Mouse (Mus musculus) monocyte, adult 5-6 weeks (primary cell): ENCODE data around the gene Smpd3. TPM values are rescaled to one million over a fixed set of nuclear protein-coding genes. Genes with fewer than 3 reads are reported as not detected.
A peak's percentile ranks its signal among the peaks of the same experiment; 100 is the strongest.

Experiments used
- ATAC-seq: fragments of 153-309, 156-312 bp; replicated peaks from 2 replicates; pipeline ENCODE4 v1.8.0; 2017; ENCODE audit warnings: mild to moderate bottlenecking; ENCODE audit not compliant: low TSS enrichment, insufficient number of reproducible peaks, severe bottlenecking, poor library complexity, low FRiP score
- total RNA-seq: library from RNA; stranded (forward); fragments of 200-1000, 200-491, 200-594 nt; gene quantifications from 3 replicates; pipeline ENCODE4 v1.2.3, GENCODE M21; 2017

Smpd3 gene
- total RNA-seq, 1 experiment from 2014 or later, result 0.48 TPM

DNA sequence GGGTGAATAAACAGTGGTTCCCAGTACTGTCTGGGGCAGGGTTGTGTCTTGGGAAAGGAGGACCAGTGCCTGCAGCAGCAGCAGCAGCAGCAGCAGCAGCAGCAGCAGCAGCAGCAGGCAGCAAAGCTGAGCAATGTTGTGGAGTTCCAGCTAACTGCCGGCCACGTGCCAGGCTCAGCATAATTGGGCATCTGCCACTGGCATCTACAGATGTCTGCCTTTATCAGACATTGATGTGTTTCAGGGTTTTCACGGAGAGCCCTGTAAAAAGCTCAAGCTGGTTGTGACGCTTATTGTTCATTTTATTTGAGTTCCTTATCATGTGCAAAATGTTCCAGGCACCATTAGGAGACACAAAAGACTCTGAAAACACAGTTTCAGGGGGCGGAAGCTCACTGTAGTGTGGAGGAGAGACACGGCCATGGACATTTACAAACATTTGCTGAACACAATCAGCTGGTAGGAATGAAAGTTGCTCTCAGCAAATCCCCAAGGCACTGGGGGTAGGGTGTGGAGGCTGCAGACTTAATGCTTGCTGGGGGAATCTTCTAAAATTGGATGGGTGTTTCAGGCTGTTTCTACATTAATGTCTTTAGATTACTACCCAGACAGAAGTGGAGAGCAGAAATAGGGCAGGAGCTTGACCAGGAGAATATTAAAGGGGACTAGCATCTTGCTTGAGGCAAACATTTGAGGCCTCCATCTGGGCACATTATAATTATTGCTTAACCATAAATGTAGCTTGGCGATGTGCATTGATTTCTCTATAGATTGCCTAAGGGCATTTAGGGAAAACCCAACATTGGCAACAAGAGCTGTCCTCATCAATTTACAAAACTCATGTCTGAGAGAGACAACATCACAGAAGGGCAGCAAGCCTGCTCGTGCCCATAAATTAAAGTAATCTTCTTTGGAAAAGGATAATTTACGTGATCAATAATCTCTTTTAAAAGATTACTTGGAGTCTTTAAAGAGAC lies 36.8 kb downstream of the Smpd3 start:
- ATAC-seq, result no peak

DNA sequence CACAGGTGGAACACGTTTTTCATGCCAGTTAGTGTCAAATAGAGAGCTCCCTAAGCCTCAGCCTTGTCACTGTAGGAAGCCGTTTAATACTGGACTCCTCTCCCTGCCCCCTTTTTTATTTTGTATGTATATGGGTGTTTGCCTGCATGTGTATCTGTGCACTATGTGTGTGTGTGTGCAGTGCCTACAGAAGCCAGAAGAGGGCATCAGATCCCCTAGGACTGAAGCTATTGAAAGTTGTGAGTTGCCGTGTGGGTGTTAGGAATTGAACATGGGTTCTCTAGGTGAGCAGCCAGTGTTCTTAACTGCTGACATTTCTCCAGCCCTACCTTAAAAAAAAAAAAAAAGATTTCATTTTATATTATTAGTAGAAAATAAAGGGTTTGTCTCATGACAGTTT lies 38.1 kb downstream of the Smpd3 start:
- no peak for ATAC-seq

DNA sequence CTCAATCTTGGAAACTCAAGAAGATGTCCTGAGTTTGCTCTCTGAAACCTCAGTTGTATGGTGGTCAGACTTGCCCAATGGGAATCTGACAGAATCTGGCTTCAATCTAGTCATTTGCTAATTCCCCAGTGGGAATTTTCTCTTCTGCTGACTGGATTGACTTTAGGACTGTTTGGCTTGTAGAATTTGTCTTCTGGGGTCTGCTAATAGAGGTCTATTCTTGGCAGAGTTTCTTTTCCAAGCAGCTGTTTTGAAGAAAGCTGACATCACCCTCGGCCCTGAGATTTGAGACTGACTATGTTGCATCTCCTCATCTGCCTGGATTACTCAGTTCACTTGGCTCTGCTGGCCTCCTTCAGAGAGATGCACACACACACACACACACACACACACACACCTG lies 38.9 kb downstream of the Smpd3 start:
- ATAC-seq, result no peak

DNA sequence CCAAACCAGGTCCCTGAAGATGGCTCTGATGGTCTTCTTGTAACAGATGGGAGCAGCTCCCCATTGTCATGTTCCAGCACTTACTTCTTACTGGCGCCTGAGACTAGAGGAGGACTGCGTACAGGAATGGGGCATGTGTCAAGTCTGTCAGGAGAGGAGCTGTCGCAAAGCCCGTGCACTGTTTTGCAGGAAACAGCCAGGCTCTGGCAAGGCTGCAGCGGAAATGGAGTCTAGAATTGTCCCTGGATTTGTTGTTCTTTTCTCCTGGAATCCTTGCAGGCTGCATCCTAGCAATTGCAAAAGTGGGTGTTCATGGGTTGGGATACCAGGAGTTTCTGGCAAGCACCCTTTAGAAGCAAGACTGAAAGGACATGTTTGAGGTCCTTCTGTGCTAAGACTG lies 39.5 kb downstream of the Smpd3 start:
- ATAC-seq, result no peak

- 0 out of 2 replicates have a peak, but pooled peaks have one; percentile 17 for ATAC-seq
Measured at GRCm38 (mm10) chr8:106292484-106293396, 45.0 kb downstream of the Smpd3 start.

DNA sequence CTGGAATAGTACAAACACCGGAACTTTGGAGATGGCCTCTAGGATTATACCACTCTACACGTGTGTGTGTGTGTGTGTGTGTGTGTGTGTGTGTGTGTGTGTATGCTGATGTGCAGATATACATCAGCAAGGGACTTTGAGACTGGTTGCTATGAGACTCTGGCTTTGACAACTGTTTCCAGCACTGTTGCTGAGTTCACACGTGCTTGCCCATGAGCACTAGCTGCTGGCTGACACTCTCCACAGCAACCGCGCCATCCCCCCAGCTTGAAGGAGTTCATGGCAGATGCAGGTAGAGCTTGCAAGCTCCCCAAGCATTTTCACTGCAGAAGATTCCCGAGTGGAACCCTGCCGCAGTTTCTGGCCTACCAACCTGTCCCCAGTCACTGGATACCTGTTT lies 48.3 kb downstream of the Smpd3 start:
- ATAC-seq, result no peak

- ATAC-seq, result no peak
Measured at GRCm38 (mm10) chr8:106288732-106289131, 49.1 kb downstream of the Smpd3 start.

- no peak for ATAC-seq
Measured at GRCm38 (mm10) chr8:106287445-106287844, 50.3 kb downstream of the Smpd3 start.

DNA sequence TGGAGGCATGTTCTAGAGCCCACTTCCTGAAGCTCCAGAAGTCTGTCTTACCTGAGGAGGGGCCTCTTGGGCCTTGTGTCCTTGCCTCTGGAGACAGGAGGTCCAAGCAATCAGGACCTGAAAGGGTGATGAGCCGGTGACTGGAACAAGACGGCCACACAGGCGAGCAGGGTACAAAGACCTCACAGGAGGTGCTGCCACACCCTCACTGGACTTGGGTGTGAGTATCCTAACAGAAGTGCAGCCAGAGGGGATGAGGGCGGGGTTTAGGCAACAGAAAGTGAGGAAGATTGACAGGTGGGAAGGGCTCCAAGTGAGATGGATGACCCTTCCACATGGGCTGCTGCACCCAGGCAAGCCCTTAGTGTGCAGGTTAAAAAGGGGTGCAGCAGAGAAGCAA lies 56.9 kb downstream of the Smpd3 start:
- no peak for ATAC-seq

GRCm38 (mm10) chr8:106280154-106280553 lies 57.6 kb downstream of the Smpd3 start:
- ATAC-seq, result no peak

DNA sequence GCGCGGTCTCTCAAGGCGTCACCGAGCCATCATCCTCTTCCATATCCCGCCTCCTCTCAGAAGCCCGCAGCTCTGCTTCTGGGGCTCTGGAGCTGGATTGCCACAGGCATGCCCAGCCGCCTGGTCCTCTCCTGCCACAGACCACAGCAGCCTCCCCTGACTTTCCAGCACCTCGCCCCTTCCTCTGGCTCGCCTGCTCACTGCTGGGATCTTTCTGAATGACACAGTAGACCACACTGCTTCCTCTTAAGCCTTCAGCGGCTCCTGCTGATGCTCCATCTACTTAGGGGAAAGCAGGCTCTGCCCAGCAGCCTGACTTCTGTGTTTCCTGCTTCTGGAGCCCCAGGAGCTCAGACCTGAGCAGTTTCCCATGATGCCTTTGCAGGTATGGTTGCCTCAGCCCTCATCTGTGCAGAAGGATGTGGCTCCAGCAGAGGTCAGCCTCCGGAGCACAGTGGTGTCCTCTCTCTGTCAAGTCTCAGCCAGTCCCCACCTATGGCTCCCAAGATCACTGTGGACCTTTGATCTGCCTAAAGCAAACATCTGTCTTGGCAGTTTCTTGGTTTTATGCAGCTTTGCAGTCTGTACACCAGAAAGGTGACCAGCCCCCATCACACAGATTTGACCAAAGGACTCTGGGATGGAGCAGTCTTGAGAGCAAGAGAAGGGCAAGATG lies 59.3 kb downstream of the Smpd3 start:
- no peak for ATAC-seq

GRCm38 (mm10) chr8:106276709-106277317 lies 61.0 kb downstream of the Smpd3 start:
- ATAC-seq, result no peak

DNA sequence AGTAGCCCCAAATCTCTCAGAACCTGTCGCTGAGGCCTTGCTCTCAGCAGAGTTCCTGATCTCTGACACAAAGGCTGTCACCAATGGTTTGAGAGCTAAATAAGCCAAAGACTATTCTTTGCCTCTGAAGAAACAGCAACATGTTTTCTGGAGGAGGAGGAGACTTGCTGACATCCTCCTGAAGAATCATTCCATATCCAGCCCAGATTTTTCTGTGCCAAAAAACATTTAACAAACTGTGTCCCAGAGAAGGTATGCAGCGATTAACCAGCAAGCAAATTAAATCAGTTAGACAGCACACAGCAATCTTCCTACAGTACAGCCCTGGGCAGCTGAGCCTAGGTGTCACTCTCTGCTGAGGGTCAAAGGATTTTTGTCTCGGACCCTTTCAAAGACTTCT lies 64.3 kb downstream of the Smpd3 start:
- no peak for ATAC-seq

DNA sequence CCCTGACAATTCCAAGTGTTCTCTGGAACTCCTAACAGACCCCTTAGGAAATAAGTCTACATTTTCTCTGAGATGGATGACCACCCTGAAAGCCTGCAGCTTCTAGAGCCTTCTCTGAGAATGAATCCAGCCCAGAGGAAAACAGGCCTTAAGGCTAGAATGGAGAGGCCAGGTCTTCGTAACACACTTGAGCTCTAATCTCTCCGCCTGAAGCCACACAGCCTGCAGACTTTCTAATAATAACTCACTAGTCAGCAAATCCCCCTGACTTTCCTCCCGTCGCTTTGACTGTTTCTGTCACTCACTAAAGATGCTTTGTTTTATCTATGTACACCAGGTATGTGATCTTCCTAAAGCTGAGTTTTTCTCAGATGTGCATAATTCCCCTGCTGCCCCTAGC lies 66.4 kb downstream of the Smpd3 start:
- ATAC-seq, result no peak

GRCm38 (mm10) chr8:106270804-106271203 lies 67.0 kb downstream of the Smpd3 start:
- no peak for ATAC-seq

- no peak for ATAC-seq
Measured at GRCm38 (mm10) chr8:106268710-106269346, 69.0 kb downstream of the Smpd3 start.

DNA sequence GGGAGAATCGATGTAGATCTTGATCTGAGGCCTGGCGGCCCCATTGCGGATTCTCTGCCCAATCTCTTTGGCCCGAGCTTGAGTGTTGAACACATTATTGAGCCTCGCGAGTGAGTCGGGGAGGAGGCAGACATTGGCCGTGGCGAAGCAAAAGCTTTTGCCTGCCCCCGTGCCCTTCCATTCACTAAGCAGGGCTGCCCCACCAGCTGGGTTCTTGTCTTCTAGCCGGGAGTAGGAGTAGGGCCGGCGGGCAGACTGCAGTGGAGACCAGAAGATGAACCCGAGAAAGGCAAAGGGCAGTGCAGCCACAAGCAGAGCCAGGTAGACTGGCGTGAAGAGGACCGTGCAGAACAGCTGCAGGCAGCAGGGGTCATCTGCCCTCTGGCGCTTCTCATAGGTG lies 72.4 kb downstream of the Smpd3 start:
- ATAC-seq, result no peak

GRCm38 (mm10) chr8:106263928-106264327 lies 73.9 kb downstream of the Smpd3 start:
- ATAC-seq, result no peak
